Mouse (Mus musculus): ENCODE measurements around the gene Cops6.

DNA sequence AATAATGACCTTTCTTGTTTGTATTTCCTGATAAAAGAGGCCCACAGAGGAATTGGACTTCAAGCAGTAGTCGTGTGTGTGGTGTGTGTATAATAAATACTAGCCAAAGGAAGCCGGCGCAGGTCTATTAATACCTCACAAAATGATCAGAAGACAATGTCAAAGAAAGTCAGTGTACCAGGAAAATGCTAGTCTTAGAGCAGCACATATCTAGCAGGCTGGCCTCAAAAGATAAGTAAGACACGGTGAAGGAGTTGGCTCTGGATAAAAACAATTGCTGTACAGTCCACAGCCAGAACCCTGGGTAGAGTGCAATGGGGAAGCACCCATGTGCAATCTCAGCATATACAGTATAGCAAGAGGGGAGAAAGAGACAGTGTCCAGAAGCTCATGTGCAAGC lies 23.6 kb upstream of the Cops6 start:
- TF ChIP-seq CTCF (IDR thresholded peaks at IDR 0.05; ENCODE audit: extremely low read depth, insufficient read length, insufficient replicate concordance, low read depth, low read length), result no peak
- no peak for TF ChIP-seq POLR2A (IDR thresholded peaks at IDR 0.05; ENCODE audit: low read depth, low read length)
